Mouse (Mus musculus) mesoderm, embryonic 11.5 days (tissue): ENCODE results near the gene Tnk1.
A peak's percentile ranks its signal among the peaks of the same experiment; 100 is the strongest.
"Not testable (repeated sequence)": the region's sequence is repeated elsewhere in the genome, so short reads cannot be mapped to it uniquely, and the experiment has no call there.

Experiments
- DNase-seq: peaks from one replicate; pipeline ENCODE4 v3.0.0-alpha.2; 2012; ENCODE audit warnings: low read depth, low spot score

The Tnk1 gene

GRCm38 (mm10) chr11:69878952-69879351, 20.4 kb upstream of the Tnk1 start:
- no peak for DNase-seq

- no peak for DNase-seq
These were observed 19.9 kb upstream of the Tnk1 start for GRCm38 (mm10) chr11:69878399-69878798.

- no peak for DNase-seq
These were observed 19.3 kb upstream of the Tnk1 start, which contains the start of gene Tmem95 for GRCm38 (mm10) chr11:69877878-69878277. Gene Tmem95 (minus strand): TSS chr11:69878018.

GRCm38 (mm10) chr11:69876867-69877266, 18.3 kb upstream of the Tnk1 start:
- peak; percentile 86 for DNase-seq

DNA sequence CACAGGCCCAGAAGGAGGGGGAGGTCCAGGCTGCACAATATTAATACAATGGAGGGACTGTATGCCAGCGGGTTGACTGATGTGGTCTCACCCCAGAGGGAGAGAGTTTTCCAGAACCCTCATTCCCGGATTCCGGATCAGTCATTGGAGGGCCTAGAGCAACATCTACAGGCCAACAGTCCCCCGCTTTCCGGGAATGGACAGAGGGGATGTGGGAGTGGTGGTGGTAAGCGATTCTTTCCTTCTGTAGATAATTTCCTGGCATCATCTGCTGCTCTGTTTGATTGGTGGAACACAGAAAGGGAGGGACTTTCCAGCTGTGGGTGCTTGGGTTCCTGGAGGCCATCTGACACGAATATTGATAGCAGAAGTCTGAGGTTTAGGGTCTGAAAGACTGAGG, 17.7 kb upstream of the Tnk1 start:
- no peak for DNase-seq

GRCm38 (mm10) chr11:69872451-69872850, 13.9 kb upstream of the Tnk1 start:
- DNase-seq: no peak

- no peak for DNase-seq
These were observed 13.3 kb upstream of the Tnk1 start for GRCm38 (mm10) chr11:69871822-69872221.

- DNase-seq: no peak
These were observed 11.9 kb upstream of the Tnk1 start for GRCm38 (mm10) chr11:69870289-69871069.

DNA sequence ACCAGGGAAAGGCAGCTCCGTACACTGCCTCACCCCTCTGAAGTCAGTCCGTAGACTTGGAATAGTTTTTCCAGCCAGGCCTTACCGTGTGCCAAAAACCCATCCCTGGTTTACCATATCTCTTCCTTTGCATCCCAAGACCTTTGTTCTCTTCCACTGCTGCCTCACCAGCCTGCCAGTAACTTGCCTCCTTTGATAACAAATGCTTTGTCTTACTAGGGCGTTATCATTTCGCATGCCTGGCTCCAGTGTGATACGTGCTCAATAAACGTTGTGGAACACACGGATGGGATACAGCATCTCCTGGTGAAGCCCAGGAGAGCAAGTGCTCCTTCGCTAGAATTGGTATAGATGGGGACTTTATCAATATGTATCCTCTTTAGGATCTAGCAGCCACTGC, 8.8 kb upstream of the Tnk1 start:
- DNase-seq: no peak

GRCm38 (mm10) chr11:69865561-69865960, 7.0 kb upstream of the Tnk1 start:
- DNase-seq: no peak

GRCm38 (mm10) chr11:69864138-69864860, 5.8 kb upstream of the Tnk1 start:
- DNase-seq: no peak

DNA sequence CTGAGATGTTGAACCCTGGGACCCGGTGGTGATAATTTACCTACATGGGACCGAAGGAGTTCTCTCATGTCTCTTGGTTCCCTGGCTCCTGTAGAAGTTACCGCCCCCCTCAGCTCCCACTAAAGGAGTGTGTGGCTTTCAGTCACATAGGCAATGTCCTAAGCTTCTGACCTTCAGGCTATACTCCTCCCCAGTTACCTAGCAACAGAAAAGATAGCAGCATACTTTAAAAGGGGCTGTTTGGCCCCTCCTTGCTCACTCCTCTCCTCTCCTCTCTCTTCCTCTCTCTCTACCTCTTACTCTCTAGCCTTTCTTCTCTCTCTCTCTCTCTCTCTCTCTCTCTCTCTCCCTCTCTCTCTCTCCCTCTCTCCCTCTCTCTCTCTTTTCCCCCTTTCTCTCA, 5.2 kb upstream of the Tnk1 start:
- not testable (repeated sequence) for DNase-seq

DNA sequence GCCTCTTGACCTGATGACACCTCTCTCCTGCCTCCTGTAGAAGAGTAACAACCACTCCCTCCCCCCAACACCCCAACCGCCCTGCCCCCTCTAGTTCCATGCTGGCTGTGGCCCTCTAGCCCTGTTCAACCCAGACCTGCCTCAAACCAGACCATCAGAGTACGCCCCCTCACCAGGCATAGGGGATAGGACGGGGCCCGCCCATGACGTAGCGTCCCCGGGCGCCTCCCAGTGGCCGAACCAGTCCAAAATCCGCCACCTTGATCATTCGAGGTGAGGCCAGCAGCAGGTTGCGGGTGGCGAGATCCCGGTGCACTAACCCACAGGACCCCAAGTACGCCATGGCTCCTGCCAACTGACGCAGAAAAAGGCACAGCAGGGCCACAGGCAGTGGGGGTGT, 3.2 kb downstream of the Tnk1 start:
- no peak for DNase-seq

DNA sequence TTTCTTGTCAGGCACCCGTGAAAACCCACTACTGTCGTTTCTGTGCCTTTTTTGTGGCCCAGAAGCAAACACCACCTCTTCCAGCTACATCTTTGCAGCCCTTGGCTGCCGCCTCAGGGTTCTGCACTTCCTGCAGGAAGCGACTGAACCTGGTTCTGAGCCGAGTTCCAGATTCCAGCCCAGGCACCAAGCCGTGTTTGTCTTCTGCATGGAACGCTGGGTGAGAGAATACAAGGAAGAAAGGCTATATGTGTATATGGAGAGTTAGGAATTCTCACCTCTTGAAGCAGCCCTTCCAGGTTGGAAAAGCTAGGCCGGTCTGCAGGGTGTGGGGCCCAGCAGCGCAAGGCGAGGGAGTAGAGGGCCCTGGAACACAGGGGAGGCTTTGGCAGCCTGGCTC, 3.9 kb downstream of the Tnk1 start:
- no peak for DNase-seq

- DNase-seq: no peak
These were observed 4.5 kb downstream of the Tnk1 start for GRCm38 (mm10) chr11:69853994-69854393.

DNA sequence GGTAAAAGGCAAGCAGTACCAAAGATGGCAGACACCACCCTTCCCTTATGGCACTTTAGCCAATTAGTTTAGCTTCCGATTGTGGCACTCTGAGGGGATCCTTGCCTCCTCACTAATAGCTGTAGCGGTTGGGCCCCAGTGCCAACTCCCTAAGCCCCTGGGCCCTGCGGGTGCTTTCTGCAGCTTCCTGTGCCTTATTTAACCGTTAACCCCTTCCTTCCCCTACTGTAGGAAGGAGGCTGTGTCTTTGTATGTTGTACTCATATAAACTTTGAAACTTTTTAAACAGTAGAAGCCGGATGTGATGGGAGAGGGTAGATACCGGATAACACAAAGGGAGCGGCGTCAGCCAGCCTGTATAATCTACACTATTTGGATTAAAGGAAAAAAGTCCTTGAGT, 7.8 kb downstream of the Tnk1 start:
- DNase-seq: no peak

DNA sequence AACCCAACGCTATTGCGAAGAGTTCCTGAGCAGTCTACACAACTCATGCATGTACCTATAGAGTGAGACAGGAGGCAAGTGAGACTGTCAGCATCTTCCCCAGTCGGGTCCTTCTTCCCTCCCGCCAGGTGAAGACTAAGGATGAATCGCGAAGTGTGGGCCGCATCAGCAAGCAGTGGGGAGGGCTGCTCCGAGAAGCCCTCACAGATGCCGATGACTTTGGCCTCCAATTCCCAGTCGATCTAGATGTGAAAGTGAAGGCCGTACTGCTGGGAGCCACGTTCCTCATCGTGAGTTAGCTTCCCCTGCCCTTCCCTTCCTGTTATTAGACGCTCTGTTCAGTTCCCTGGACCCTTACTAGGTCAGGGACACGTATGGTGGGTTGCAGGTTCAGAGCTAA, 8.6 kb downstream of the Tnk1 start:
- no peak for DNase-seq

GRCm38 (mm10) chr11:69849128-69849527, 9.4 kb downstream of the Tnk1 start:
- DNase-seq: no peak

DNA sequence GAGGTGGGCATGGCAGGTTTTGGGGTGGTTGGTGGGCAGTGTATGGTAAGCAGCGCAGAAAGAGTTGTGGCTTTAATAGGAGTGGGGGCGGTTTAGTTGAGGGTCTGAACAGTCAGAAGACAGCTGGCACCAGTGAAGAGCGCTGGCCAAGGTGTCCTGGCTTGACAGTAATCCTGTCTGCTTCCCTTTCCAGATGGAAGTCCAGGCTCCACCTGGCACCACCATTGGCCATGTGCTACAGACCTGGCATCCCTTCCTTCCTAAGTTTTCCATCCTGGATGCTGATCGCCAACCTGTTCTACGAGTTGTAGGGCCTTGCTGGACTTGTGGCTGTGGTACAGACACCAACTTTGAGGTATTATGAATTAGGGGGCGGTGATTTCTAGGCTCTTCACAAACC, 10.5 kb downstream of the Tnk1 start:
- no peak for DNase-seq

DNA sequence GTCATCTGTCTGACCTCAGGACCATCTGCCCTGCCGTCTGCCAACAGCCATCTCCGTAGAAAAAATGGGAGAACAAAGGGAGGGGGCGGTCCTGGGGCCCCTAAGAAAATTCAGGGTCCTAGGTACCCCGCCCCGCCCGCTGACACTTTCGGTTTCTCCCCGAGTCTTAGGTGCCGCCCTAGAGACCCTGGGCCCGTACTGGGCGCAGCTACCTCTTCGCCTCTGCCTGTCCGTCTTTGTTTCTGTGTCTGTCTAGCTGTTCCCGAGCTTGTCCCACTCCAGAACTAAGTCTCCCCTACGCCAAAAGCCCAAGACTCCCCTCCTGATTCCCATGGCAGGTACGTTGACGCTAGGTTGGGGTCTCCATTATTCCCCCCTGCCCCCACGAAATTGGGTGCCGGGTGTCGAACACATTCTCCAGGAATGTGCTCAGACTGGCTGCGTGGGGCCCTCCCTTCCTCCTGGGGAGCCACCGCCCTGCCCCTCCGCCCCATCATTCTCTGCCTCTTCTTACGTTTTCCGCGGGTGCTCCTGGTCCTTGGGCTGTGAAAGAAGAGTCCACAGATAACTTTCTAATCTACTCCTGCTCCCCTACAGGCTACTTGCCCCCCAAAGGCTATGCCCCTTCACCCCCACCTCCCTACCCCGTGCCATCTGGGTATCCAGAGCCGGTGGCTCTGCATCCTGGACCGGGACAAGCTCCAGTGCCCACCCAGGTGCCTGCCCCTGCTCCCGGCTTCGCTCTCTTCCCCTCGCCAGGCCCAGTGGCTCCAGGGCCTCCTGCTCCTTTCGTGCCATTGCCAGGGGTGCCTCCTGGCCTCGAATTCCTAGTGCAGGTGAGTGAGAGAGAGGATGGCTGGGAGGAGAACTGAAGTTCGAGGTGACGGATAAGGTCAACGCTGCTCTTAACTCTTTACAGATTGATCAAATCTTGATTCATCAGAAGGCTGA, 11.5 kb downstream of the Tnk1 start:
- DNase-seq: no peak

GRCm38 (mm10) chr11:69846198-69846680, 12.3 kb downstream of the Tnk1 start, which contains the start of gene Plscr3:
Gene Plscr3 (plus strand): TSS chr11:69846376.
- peak; percentile 95 for DNase-seq

GRCm38 (mm10) chr11:69838714-69839104, 19.8 kb downstream of the Tnk1 start:
- DNase-seq: no peak
